Mouse (Mus musculus): Measurements from ENCODE around the gene Zfp668. TPM values are rescaled to one million over a fixed set of nuclear protein-coding genes. Genes with fewer than 3 reads are reported as not detected.
A peak's percentile ranks its signal among the peaks of the same experiment; 100 is the strongest.
"Not testable (repeated sequence)": the region's sequence is repeated elsewhere in the genome, so short reads cannot be mapped to it uniquely, and the experiment has no call there.

Gene Zfp668
- total RNA-seq, 2 experiments from 2014 or later = 22.9 to 25.3 TPM

DNA sequence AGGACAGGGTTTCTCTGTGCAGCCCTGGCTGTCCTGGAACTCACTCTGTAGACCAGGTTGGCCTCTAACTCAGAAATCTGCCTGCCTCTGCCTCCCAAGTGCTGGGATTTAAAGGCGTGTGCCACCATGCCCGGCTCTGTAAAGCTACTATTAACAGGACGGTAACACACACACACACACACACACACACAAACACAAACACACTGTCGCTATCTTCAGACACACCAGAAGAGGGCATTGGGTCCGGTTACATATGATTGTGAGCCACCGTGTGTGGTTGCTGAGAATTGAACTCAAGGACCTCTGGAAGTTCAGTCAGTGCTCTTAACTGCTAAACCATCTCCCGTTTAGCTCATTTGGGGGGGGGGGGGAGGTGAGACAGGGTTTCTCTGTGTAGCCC, 19.3 kb upstream of the Zfp668 start:
- DNase-seq (ENCODE audit: low spot score in 2 of 2) = not testable (repeated sequence)

DNA sequence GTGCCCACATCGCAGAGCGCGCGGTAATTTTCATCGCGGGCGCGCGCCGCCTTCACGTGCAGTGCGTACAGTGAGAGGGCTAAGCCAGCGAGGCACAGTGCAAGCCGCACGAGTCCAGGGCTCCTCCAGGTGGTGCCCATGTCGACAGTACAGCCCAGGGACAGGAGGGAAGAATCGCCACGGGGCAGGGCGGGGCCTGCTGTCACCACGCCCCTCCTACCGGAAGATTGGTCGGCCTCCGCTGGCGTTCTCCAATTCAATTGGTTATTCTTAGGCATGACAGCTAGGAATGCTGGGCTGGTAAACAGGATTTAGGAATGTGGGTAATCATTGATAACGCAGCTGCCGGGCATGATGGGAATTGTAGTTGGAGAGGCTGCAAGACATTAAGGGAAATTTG, 18.8 kb upstream of the Zfp668 start, which contains the start of the genes Gm21974 and Vkorc1:
Gene Gm21974, minus strand, starts transcription at position 13 of the 400 bp plus-strand sequence.
Gene Vkorc1, minus strand, starts transcription at position 176 of the 400 bp plus-strand sequence.
- peak; percentile 90 to 93 for DNase-seq (ENCODE audit: low spot score in 2 of 2)

DNA sequence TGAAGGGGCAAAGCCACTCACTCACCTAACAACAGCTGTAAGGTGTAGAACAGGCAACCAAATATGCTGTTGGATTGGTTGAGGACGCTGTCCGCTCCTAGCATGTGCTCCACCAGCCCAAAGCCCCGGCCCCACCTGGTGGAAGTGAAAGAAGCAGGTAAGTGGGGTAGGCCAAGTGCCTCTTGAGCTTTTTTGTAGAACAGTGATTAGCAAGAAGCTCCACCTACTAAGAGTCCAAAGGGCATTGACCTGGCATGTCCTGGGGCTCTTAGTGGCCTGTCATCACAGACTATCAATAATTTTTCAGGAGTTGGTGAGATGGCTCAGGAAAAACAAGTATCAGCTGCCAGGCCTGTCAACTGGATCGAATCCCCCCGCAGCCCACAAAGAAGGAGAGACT, 17.9 kb upstream of the Zfp668 start:
- no peak for DNase-seq (ENCODE audit: low spot score in 2 of 2)

DNA sequence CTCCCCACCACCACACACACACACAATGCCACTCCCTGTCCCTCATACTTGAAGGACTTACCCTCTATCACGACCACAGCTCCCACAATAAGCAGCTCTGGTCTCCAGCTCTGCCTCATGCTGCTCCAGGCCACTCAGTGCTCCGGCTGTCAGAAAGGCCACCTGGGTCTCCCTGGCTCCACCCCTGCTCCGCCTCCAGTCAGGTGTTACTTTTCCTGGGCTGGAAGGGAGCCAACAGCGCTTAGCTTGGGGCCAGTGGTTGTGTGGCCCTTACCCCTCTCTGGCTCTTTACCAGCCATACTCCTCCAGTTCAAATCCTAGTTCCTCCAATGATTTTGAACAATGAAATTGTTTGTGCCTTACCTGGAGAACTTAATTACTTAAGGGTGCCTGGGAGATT, 14.2 kb upstream of the Zfp668 start, which contains the start of gene Prss53:
Gene Prss53, minus strand, starts transcription at position 173 of the 400 bp plus-strand sequence.
- DNase-seq (ENCODE audit: low spot score in 2 of 2) = no peak

DNA sequence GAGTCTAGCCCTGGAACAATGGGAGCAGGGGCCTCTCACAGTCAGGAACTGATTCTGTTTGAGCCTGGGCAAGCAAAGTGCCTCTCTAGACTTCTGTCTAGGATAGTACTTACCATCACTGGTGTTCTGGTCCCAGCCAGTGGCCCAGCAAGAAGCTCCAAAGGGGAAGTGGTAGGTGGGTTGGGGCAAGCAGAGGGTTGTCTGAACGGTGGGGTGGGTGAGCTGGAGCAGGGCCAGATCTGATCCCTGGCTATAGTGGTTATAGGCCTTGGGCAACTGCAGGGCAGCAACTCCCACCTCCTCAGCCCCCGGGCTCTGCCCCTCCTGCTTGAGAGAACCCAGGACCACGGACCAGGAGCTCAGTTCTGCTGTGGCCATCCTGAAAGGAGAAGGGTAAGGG, 12.2 kb upstream of the Zfp668 start:
- no peak for DNase-seq (ENCODE audit: low spot score in 2 of 2)

DNA sequence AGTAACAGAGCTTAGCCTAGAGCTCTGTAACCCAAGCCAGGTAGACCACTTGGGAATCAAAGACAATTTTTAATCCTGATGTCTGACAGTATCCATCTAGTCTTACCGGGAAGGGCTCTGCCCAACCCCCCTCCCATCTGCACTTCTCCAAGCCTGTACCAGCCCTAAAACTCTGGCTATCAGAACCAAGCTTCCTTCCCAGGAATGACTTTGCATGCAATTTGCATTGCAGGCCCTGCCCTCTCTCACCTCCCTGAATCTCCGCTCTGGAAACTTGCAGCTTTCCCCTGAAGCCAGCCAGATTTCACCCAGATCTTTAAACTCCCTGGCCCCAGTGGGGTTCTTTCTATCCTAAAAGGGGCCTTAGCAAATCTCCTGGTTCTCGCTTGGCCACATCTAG, 11.2 kb upstream of the Zfp668 start:
- no peak for DNase-seq (ENCODE audit: low spot score in 2 of 2)

DNA sequence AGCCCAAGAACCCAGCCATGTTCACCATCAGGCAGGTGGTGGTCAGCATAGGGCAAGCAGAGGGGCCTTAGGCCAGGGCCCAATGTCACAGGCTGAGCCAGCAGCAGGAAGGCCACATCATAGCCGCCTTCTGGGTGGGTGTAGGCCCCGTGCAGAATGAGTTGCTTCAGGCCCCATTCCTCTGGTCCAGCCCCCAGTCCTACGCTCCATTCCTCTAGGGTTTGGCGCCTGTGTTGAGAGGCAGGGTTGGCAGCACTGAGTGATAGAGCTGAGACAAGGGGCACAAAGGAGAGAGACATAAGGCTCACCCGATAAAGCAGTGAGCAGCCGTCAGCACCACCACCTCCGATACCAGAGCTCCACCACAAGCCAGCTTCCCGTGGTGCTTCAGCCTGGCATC, 10.6 kb upstream of the Zfp668 start:
- DNase-seq (ENCODE audit: low spot score in 2 of 2) = no peak

DNA sequence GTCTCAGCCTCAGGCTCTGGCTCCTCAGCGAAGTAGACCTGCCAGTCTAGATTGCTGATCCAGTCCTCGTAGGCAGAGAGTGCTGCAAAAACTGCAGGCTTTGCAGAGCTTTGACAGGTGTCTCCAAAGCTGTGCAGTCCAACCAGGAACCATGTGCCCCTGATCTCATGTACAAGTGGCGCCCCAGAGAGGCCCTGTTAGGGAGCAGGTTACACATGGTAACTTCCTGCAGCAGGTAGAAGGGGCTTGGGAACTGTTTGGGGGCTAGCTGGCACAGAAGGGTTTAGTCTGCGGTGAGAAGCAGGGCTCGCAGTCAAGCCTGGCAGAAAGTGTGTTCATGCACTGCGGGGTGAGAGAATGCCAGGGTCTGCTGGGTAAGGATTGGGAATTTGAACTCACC, 9.9 kb upstream of the Zfp668 start:
- no peak for DNase-seq (ENCODE audit: low spot score in 2 of 2)

DNA sequence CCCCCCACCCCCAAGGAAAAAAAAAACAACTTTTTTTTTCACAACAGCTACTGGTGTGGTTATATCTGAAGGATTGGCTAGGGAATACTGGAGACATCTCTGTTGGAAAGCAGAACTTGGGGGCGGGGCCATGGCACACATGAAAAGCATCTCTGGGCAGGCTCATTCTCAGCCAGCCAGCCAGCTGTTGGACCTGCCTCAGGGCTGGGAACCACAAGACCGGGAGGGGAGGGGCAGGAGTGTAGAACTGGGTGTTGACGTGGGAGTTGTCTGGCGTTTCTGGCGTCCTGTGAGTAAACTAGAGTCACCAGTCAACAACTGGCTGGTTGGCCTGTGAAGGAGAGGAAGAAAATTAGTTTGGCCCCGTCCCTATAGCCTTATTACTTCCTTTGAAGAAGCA, 9.3 kb upstream of the Zfp668 start:
- no peak for DNase-seq (ENCODE audit: low spot score in 2 of 2)

DNA sequence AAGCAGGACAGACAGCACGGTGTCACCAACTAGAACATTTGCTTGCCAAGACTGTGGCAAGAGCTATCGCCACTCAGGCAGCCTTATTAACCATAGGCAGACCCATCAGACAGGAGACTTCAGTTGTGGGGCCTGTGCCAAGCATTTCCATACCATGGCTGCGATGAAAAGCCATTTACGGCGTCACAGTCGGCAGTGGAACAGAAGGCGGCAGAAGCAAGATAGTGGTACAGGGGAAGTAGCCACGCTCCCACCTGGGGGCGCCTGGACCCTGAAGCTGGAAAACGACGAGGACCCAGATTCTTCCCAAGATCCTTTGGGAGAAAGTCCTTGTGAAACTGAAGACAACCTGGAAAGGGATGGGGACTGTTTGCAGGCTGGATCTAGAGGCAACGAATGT, 3.8 kb upstream of the Zfp668 start:
- DNase-seq (ENCODE audit: low spot score in 2 of 2) = no peak

DNA sequence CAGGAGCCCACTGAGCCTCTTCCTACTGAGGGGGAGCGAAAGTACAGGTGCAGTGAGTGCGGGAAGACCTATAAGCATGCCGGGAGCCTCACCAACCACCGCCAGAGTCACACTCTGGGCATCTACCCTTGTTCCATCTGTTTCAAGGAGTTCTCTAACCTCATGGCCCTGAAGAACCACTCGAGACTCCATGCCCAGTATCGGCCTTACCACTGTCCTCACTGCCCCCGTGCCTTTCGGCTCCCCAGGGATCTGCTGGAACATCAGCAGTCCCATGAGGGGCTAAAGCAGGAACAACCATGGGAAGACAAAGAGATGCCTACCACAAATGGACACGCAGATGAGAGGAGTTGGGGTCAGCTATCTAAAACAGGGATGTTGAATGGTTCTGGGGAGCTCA, 2.7 kb upstream of the Zfp668 start:
- no peak for DNase-seq (ENCODE audit: low spot score in 2 of 2)

DNA sequence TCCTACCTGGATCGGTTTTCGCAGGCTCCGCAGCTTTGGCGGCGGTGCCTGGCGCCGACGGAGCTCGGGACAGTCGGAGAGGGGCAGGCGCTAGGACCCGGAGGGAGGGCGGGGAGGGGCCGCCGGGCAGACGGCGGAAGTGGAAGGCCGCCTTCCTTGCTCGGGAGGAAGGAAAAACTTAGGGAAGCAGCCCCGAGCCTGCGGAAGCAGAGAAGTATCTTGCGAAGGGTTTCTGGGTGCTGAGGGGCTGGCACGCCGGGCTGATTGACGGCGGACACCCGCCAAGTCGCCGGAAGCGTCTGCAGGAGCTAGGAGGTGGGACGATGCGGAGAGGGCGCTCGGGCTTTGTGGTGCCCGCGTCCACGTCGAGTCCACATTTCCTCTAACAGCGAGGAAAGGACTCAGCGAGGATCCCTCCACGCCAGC, 574 bp downstream of the Zfp668 start, which contains the start of gene Zfp646:
Gene Zfp646, plus strand, starts transcription at position 181 of the 426 bp plus-strand sequence.
- DNase-seq (ENCODE audit: low spot score in 2 of 2) = peak in 1 of 2 experiments; percentile 79

DNA sequence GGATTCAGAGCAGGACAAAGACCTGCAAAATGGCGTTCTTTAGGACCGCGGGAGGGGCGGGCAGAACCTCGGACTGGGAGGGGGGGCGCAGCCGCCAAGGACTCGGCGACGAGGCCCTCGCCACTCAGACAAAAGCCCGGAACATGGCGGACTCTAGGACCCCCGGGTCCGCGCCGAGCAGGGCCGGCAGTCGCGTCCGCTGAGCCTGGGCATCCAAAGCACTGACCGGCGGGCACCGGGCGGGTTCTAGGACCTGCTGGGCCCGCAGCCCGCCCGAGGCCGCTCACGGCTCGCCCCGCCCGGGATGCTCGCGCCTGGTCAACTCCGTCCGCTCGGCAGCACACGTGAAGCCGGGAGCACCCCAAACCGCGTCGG, 1.0 kb downstream of the Zfp668 start:
- peak; percentile 92 to 95 for DNase-seq (ENCODE audit: low spot score in 2 of 2)

DNA sequence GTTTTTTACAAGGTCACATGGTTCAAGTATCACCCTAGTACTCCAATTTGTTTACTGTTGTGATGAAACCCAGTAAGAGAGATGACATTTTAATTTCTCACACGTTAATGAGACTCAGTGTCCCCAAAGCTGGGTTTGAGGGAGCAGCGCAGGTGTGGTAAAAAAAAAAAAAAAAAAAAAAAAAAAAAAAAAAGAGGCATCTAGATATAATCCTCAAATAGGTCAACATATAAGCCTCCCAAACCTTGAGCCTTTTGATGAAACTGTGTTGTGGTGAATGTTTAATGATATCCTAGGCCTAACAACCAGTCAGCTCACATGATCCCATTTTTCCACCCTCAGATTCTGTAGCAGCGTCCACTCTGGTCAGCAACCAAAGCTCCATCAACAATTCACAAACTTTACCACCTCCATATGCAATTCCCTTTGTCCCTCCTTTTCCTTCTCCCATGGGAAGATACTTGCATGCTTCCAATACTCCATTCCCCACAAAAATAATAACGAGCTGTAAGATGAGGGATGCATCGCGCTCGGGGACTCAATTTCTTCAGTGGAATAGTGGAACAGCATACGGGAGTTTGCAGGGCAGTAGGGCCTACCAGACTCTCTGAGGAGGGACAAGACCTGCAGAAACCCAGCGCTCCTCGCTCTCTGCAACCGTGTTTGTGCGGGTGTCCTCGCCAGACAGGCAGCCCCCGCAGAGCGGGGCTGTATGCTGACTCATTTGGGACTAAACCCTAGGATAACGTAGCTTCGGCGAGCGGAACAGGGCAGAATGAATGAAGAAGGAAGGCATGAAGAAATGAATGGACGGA, 1.6 kb downstream of the Zfp668 start:
- DNase-seq (ENCODE audit: low spot score in 2 of 2) = no peak

DNA sequence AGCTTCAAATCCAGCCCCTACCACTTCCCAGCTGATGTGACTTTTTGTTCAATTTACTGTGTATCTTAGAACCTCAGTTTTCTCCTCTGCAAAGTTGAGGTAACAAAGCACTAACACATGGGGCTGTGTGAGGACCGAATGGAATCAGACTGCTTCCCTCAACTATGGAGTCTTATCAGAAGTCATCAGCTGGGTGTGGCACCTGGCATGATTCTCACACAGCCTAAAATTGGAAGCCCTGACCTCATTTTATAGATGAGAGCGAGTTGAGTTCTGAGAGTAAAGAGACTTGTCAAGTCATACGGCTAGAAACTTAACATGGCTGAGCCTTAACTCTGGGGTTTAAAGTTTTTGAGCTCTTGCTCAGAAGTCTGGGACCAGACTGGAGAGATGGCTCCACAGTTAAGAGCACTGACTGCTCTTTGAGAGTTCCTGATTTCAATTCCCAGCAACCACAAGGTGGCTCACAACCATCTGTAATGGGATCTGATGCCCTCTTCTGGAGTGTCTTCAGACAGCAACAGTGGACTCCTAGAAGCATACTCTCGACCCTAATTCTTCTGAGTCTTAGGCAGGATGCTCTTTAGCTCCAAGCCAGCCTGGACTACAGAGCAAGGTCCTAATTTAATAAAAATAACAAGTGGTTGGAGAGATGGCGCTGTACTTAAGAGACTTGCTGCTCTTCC, 6.3 kb downstream of the Zfp668 start:
- DNase-seq (ENCODE audit: low spot score in 2 of 2) = no peak

DNA sequence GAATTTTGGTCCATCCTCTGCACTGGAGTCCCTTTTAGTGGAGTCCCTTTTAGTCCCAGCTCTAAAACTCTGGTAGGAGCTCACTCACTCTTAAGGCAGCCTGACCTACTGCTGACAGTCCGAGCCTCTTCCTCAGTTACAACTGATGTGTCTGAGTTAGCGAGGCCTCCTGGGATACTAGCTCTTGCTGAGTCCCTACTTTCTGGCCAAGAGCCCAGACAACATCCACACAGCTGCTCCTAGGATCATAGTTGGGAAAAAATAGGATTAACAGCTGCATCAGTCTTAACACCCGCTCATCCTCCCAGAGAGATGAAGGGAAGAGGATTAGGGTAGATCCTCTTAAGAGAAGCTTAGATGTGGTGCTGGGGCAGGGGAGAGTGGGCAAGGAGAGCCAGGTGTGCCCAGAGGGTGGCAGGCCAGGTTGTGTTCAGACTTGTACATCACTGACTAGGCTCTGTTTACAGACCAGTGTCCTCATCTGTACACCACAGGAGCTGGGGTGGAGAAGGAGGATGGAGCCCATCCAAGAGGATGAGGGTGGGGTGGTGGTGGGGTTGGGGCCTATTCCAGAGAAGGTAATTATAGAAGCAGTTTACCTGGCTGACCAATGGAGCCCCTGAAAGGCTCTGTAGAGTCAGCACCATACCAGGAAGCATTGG, 7.3 kb downstream of the Zfp668 start:
- DNase-seq (ENCODE audit: low spot score in 2 of 2) = no peak

DNA sequence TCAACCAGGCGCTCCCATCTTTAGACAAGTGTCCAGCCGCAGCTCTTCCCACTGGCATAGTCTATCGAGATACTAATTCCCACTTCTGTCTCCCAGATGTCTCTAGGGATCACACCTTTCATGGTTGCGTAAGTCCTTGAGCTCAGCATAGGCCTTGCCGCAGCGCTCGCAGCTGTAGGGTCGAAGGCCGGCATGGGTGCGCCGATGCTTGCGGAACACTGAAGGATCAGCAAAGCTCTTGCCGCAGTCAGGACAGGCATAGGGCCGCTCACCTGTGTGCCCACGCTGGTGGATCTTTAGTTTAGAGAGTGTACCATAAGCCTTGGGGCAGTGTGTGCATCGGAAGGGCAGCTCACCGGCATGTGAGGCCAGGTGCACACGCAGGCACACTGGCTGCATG, 9.0 kb downstream of the Zfp668 start:
- no peak for DNase-seq (ENCODE audit: low spot score in 2 of 2)

DNA sequence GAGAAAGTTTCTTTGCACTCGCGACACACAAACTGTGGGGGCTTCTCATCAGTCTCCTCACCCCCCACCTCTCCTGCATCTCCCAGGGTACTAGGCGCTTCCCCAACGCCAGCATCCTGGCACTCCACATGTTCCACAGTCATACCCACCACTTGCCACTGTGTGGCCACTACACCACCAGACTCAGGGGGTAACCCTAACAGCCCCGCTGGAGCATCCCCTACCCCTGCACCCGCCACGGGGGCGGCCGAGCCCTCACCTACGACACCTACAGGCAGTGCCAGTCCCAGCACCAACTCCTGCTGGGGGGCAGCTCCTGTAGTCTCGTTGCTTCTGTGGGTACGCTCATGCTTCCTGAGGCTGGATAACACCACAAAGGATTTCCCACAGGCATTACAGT, 10.2 kb downstream of the Zfp668 start:
- no peak for DNase-seq (ENCODE audit: low spot score in 2 of 2)

DNA sequence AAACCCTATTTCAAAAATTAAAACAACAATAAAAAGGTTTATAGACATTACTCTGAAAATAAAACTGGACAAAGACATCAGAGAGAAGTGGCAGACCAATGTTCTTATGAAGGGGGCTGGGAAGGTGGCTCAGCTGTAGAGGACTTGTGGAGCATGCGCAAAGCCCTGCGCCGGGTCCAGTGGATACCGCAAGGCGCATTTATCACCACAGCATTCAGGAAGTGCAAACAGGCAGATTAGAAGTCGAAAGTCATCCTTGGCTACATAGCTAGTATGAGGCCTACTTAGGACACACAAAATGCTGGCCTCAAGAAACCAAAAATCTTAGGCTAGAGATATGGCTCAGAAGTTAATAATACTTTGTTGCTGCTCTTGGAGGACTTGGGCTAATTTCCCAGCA, 18.4 kb downstream of the Zfp668 start:
- no peak for DNase-seq (ENCODE audit: low spot score in 2 of 2)

DNA sequence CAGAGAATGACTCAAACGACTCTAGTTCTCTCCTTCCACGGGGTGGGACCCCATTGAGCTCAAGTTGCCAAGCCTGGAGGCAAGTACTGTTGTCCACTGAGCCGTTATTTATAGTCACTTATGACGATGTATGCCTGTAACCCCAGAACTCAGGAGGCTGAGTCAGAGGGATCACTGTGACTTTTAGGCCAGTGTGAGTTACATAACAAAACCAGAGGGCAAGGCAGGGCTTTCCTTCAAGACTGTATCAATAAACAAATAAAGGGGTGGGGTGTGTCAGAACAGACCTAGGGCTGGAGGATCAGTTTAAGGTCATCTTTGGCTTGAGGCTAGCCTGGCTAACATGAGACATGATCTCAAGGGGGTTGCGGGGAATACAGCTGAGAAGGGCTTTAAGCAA, 25.7 kb downstream of the Zfp668 start:
- no peak for DNase-seq (ENCODE audit: low spot score in 2 of 2)

DNA sequence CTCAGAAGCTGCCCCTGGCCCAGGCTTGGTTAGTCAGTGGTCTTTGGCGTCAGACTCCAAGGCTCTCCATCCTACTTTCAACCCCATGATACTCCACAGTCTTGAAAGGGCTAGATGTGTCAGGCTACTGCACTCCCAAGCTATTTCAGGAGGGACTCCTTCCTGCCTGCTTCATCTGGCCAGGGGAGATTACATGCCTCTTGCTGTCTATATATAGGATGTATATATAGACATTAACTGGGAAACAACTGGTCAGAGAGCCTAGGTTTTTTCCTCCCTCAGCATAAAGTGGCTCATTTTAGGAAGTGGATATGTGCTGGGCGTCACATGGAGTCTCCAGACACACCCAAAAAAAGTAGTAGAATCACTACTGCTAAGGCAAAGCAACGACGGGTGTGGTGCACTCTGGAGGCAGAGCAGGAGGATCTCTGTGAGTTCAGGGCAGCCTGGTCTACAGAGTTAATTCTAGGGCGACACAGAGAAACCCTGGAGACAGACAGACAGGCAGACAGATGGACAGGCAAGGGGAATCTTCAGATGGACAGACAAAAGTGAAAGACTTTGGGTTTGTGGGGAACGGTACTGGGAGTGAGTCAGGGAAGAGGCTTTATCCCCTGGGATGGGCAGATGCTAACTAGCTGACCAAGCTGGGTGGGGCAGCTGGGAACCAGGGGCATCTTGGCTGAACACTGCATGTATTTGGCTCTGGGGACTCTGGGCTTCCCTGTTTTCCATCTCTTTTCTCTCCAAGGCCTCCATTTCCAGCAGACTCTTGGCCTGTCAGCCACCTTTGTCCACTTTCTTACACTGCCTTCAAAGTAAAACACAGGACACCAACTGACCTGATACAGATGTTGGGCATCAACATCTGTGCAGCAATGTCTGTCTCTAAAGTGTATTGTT, 26.4 kb downstream of the Zfp668 start:
- DNase-seq (ENCODE audit: low spot score in 2 of 2) = no peak
